Mouse (Mus musculus) CH12.LX (cell line): Measurements from ENCODE around the gene Hoxa9.

Source experiments
- CTCF ChIP-seq, 2 experiments: IDR thresholded peaks in 1 of 2; conservative IDR thresholded peaks in 1 of 2; 2 replicates each; pipeline ENCODE4 v1.5.1; 2011 to 2012; ENCODE audit warnings: low read depth in 2 of 2, low read length in 2 of 2, improper control_type of control experiment in 1 of 2, inconsistent platforms in 1 of 2, mild to moderate bottlenecking in 1 of 2, moderate library complexity in 1 of 2
- MAZ ChIP-seq: IDR thresholded peaks from 2 replicates; pipeline ENCODE4 v1.6.1; 2012; ENCODE audit warnings: low read depth, mild to moderate bottlenecking, inconsistent platforms, low read length, improper control_type of control experiment, moderate library complexity
- TCF12 ChIP-seq: IDR thresholded peaks from 2 replicates; pipeline ENCODE4 v1.6.1; 2014; ENCODE audit warnings: low read depth, mild to moderate bottlenecking, inconsistent platforms, low read length, improper control_type of control experiment

DNA sequence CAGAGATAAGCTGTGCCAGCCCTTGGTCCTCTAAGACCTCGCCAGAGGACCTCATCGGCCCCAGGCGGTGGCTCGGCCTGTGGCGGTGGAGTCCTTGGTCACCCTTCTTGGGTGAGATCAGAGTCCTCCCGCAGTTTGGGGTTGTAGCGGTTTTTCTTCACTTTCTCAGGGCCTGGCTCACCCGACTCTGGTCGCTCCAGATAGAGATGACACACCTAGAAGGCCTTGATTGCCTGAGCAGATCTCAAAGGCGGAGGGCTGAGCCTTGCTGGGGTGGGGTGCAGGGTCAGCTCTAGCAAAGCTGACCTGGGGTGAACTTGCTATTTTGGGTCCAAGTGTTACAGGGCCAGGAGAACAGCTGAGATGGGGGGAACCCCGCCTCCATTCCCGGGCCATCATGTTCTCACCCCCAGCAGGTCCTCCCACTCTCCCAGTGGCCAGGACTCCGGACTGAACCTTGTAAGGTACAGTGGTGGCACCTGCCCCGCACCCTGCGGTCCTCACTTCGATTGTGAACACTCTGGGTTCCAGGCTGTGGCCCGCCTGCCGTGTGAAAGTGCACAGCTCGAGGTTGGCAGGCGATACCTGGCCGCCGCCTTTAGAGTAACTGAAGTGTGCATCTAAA lies 42.9 kb upstream of the Hoxa9 start:
- TF ChIP-seq CTCF (conservative IDR thresholded peaks at IDR 0.05 in 1 of 2, IDR thresholded peaks at IDR 0.05 in 1 of 2; ENCODE audit: low read depth in 2 of 2, low read length in 2 of 2) = no peak
- no peak for TF ChIP-seq MAZ
- TF ChIP-seq TCF12 = no peak
